Mouse (Mus musculus): ENCODE data around the gene Arhgap24. TPM values are rescaled to one million over a fixed set of nuclear protein-coding genes. Genes with fewer than 3 reads are reported as not detected.

Gene Arhgap24
- total RNA-seq, 2 experiments from 2014 or later: not detected

- no peak for ATAC-seq (replicated peaks; ENCODE audit: low FRiP score, low TSS enrichment, poor library complexity, severe bottlenecking)
Measured at GRCm38 (mm10) chr5:102767822-102768221, 286.6 kb downstream of the Arhgap24 start.

- ATAC-seq (replicated peaks; ENCODE audit: low FRiP score, low TSS enrichment, poor library complexity, severe bottlenecking): no peak
Measured at GRCm38 (mm10) chr5:102768385-102769080, 287.3 kb downstream of the Arhgap24 start.

- ATAC-seq (replicated peaks; ENCODE audit: low FRiP score, low TSS enrichment, poor library complexity, severe bottlenecking): no peak
Measured at GRCm38 (mm10) chr5:102770611-102771010, 289.4 kb downstream of the Arhgap24 start.

GRCm38 (mm10) chr5:102774500-102774899, 293.3 kb downstream of the Arhgap24 start:
- no peak for ATAC-seq (replicated peaks; ENCODE audit: low FRiP score, low TSS enrichment, poor library complexity, severe bottlenecking)

GRCm38 (mm10) chr5:102777255-102777654, 296.1 kb downstream of the Arhgap24 start:
- ATAC-seq (replicated peaks; ENCODE audit: low FRiP score, low TSS enrichment, poor library complexity, severe bottlenecking): no peak

GRCm38 (mm10) chr5:102777852-102778251, 296.7 kb downstream of the Arhgap24 start:
- ATAC-seq (replicated peaks; ENCODE audit: low FRiP score, low TSS enrichment, poor library complexity, severe bottlenecking): 0 out of 2 replicates have a peak, but pooled peaks have one; percentile 47

GRCm38 (mm10) chr5:102778253-102778652, 297.1 kb downstream of the Arhgap24 start:
- ATAC-seq (replicated peaks; ENCODE audit: low FRiP score, low TSS enrichment, poor library complexity, severe bottlenecking): no peak

GRCm38 (mm10) chr5:102783585-102783984, 302.4 kb downstream of the Arhgap24 start:
- ATAC-seq (replicated peaks; ENCODE audit: low FRiP score, low TSS enrichment, poor library complexity, severe bottlenecking): no peak

- ATAC-seq (replicated peaks; ENCODE audit: low FRiP score, low TSS enrichment, poor library complexity, severe bottlenecking): no peak
Measured at GRCm38 (mm10) chr5:102786123-102786522, 304.9 kb downstream of the Arhgap24 start.

GRCm38 (mm10) chr5:102788437-102788836, 307.2 kb downstream of the Arhgap24 start:
- ATAC-seq (replicated peaks; ENCODE audit: low FRiP score, low TSS enrichment, poor library complexity, severe bottlenecking): no peak

- ATAC-seq (replicated peaks; ENCODE audit: low FRiP score, low TSS enrichment, poor library complexity, severe bottlenecking): no peak
Measured at GRCm38 (mm10) chr5:102791273-102791672, 310.1 kb downstream of the Arhgap24 start.

- no peak for ATAC-seq (replicated peaks; ENCODE audit: low FRiP score, low TSS enrichment, poor library complexity, severe bottlenecking)
Measured at GRCm38 (mm10) chr5:102793536-102793935, 312.3 kb downstream of the Arhgap24 start.

GRCm38 (mm10) chr5:102801469-102801868, 320.3 kb downstream of the Arhgap24 start:
- ATAC-seq (replicated peaks; ENCODE audit: low FRiP score, low TSS enrichment, poor library complexity, severe bottlenecking): no peak

- ATAC-seq (replicated peaks; ENCODE audit: low FRiP score, low TSS enrichment, poor library complexity, severe bottlenecking): no peak
Measured at GRCm38 (mm10) chr5:102802833-102803232, 321.6 kb downstream of the Arhgap24 start.

GRCm38 (mm10) chr5:102803675-102804074, 322.5 kb downstream of the Arhgap24 start:
- no peak for ATAC-seq (replicated peaks; ENCODE audit: low FRiP score, low TSS enrichment, poor library complexity, severe bottlenecking)

GRCm38 (mm10) chr5:102807518-102807917, 326.3 kb downstream of the Arhgap24 start:
- ATAC-seq (replicated peaks; ENCODE audit: low FRiP score, low TSS enrichment, poor library complexity, severe bottlenecking): no peak

GRCm38 (mm10) chr5:102810366-102810957, 329.3 kb downstream of the Arhgap24 start:
- ATAC-seq (replicated peaks; ENCODE audit: low FRiP score, low TSS enrichment, poor library complexity, severe bottlenecking): no peak

- no peak for ATAC-seq (replicated peaks; ENCODE audit: low FRiP score, low TSS enrichment, poor library complexity, severe bottlenecking)
Measured at GRCm38 (mm10) chr5:102813271-102813670, 332.1 kb downstream of the Arhgap24 start.

GRCm38 (mm10) chr5:102817641-102818040, 336.4 kb downstream of the Arhgap24 start:
- no peak for ATAC-seq (replicated peaks; ENCODE audit: low FRiP score, low TSS enrichment, poor library complexity, severe bottlenecking)

- ATAC-seq (replicated peaks; ENCODE audit: low FRiP score, low TSS enrichment, poor library complexity, severe bottlenecking): no peak
Measured at GRCm38 (mm10) chr5:102825538-102825937, 344.3 kb downstream of the Arhgap24 start.

- no peak for ATAC-seq (replicated peaks; ENCODE audit: low FRiP score, low TSS enrichment, poor library complexity, severe bottlenecking)
Measured at GRCm38 (mm10) chr5:102839071-102839470, 357.9 kb downstream of the Arhgap24 start.
